11 mouse cellular contexts compared by ENCODE assay signal in genomic region chr1:59315057-59315807, GRCm38 (mm10). TPM values are rescaled to one million over a fixed set of nuclear protein-coding genes. Genes with fewer than 3 reads are reported as not detected.
DNase-seq lines count a peak whose midpoint lies in the region; ATAC-seq lines count a peak whose summit lies in the region.
"Had no signal": no experiment of that assay in that cellular context is flagged by ENCODE, and none has a peak within 500 bp of the region (broad histone marks: within the 10 kb centered on the region; RNA-seq: fewer than 3 reads in every experiment).

No protein-coding gene starts in this region.

- H3K27ac ChIP-seq in midbrain, embryonic 11.5 days (ENCODE audit: low read depth, low read length) = no peak overlapping the region
- H3K27ac ChIP-seq in heart, embryonic 11.5 days (ENCODE audit: low read depth, low read length) = no peak overlapping the region
- H3K27ac ChIP-seq: liver, embryonic 15.5 days had no signal

- peaks cover 29% of the 10 kb centered on the region for H3K27me3 ChIP-seq in midbrain, embryonic 11.5 days (ENCODE audit: control insufficient read depth, insufficient read depth, low read length)
- H3K27me3 ChIP-seq in heart, embryonic 11.5 days (ENCODE audit: control insufficient read depth, insufficient read depth, low read length) = peaks cover 9% of the 10 kb centered on the region
- H3K27me3 ChIP-seq: liver, embryonic 15.5 days had no signal

- no peak overlapping the region for H3K9ac ChIP-seq in midbrain, embryonic 11.5 days (ENCODE audit: low read length)
- no peak overlapping the region for H3K9ac ChIP-seq in heart, embryonic 11.5 days (ENCODE audit: low read depth, low read length)
- H3K9ac ChIP-seq: liver, embryonic 15.5 days had no signal

- 7% methylated on average over 5 of the region's 5 CpGs for WGBS in midbrain, embryonic 11.5 days
- WGBS in heart, embryonic 11.5 days (ENCODE audit: insufficient replicate concordance) = 16% methylated on average over 5 of the region's 5 CpGs

- DNase-seq in cerebellum, adult 9-10 months = peak; percentile 44
- DNase-seq in cerebellum, postnatal 36 days = no peak
- peak; percentile 9 for DNase-seq in thymus, postnatal 25 days
- no peak for DNase-seq in thymus, adult 18-20 months
- DNase-seq in midbrain, embryonic 11.5 days (ENCODE audit: low spot score, missing footprints) = peak; percentile 92
- DNase-seq in ovary, adult 18-20 months (ENCODE audit: low spot score) = no peak
- DNase-seq: kidney, adult 11 months had no signal

- no peak overlapping the region for H3K4me2 ChIP-seq in midbrain, embryonic 11.5 days
- no peak overlapping the region for H3K4me2 ChIP-seq in heart, embryonic 11.5 days

- no peaks in the 10 kb centered on the region for H3K36me3 ChIP-seq in midbrain, embryonic 11.5 days (ENCODE audit: control insufficient read depth, insufficient read depth, low read length)
- no peaks in the 10 kb centered on the region for H3K36me3 ChIP-seq in heart, embryonic 11.5 days (ENCODE audit: control insufficient read depth, insufficient read depth, low read length)
- H3K36me3 ChIP-seq: liver, embryonic 15.5 days had no signal

- H3K4me1 ChIP-seq in midbrain, embryonic 11.5 days (ENCODE audit: control insufficient read depth, insufficient read depth, low read length) = peaks cover 23% of the 10 kb centered on the region
- no peaks in the 10 kb centered on the region for H3K4me1 ChIP-seq in heart, embryonic 11.5 days (ENCODE audit: control insufficient read depth, insufficient read depth, low read length)

- ATAC-seq in midbrain, embryonic 11.5 days (ENCODE audit: low FRiP score) = peak; percentile 57
- no peak for ATAC-seq in heart, embryonic 11.5 days (replicated peaks; ENCODE audit: insufficient number of reproducible peaks, low FRiP score, low TSS enrichment)
- no peak for ATAC-seq in monocyte, adult 5-6 weeks (replicated peaks; ENCODE audit: insufficient number of reproducible peaks, low FRiP score, low TSS enrichment, poor library complexity, severe bottlenecking)

- no peak overlapping the region for H3K4me3 ChIP-seq in midbrain, embryonic 11.5 days (ENCODE audit: low read depth, low read length)
- no peak overlapping the region for H3K4me3 ChIP-seq in heart, embryonic 11.5 days (ENCODE audit: low read depth, low read length)
- H3K4me3 ChIP-seq: erythroblast, embryonic 14.5 days; liver, embryonic 15.5 days had no signal

- H3K9me3 ChIP-seq in midbrain, embryonic 11.5 days (ENCODE audit: control insufficient read depth, low read length) = no peaks in the 10 kb centered on the region
- H3K9me3 ChIP-seq in heart, embryonic 11.5 days (replicated peaks; ENCODE audit: control insufficient read depth, low read length) = no peaks in the 10 kb centered on the region
- H3K9me3 ChIP-seq: liver, embryonic 15.5 days had no signal

RNA-seq across cellular contexts. Expression of gene Cdk15, which starts 58.5 kb away (rescaled TPM):
- 0.52 and 0.70 TPM in 2 replicates for polyA plus RNA-seq in midbrain, embryonic 11.5 days (2014; fragmentation: Nextera tagmentation; extraction: Ambion mirVana)
- 0.50 TPM in 1 of 2 replicates, not detected in the other for polyA plus RNA-seq in heart, embryonic 11.5 days (2014; fragmentation: Nextera tagmentation; extraction: Ambion mirVana)
- total RNA-seq in monocyte, adult 5-6 weeks (2017) = 0.21 TPM in 1 of 3 replicates, not detected in the others
- polyA plus RNA-seq: erythroblast, embryonic 14.5 days; liver, embryonic 15.5 days had no signal

Comparison
In these comparisons a context has a peak if more than half of its experiments do, and no peak if none do; other contexts are left out.
1. DNase-seq: peak in cerebellum, adult 9-10 months (single experiment), thymus, postnatal 25 days (single experiment) and midbrain, embryonic 11.5 days (single experiment); none in cerebellum, postnatal 36 days (0 of 2), thymus, adult 18-20 months (0 of 2) and ovary, adult 18-20 months (single experiment).